Mouse (Mus musculus) cerebellum, adult 2 months (tissue): Measurements from ENCODE around the gene Mipep. TPM values are rescaled to one million over a fixed set of nuclear protein-coding genes. Genes with fewer than 3 reads are reported as not detected.

Experiments used
- DNase-seq, 2 experiments: peaks; one replicate each; pipeline ENCODE4 v3.0.0; 2021
- H3K27ac ChIP-seq: fragments of 200-500 bp; 2 replicates; pipeline ENCODE4 v1.5.1; 2012; ENCODE audit warnings: low read length, control low read depth, inconsistent platforms; ENCODE audit not compliant: insufficient read depth
- H3K27me3 ChIP-seq: fragments of 200-500 bp; 2 replicates; pipeline ENCODE4 v1.6.1; 2012; ENCODE audit warnings: inconsistent platforms, mild to moderate bottlenecking, low read length, moderate library complexity; ENCODE audit not compliant: control insufficient read depth, insufficient read depth
- H3K4me1 ChIP-seq: fragments of 200-500 bp; 2 replicates; pipeline ENCODE4 v1.6.1; 2011; ENCODE audit warnings: low read length; ENCODE audit not compliant: control insufficient read depth, insufficient read depth
- H3K4me3 ChIP-seq: fragments of 200-500 bp; replicated peaks from 2 replicates; pipeline ENCODE3; 2011; ENCODE audit warnings: mild to moderate bottlenecking, low read depth, low read length, control low read depth; ENCODE audit not compliant: insufficient read depth
- CTCF ChIP-seq: fragments of 200-500 bp; IDR thresholded peaks from 2 replicates; pipeline ENCODE4 v1.5.1; 2011; ENCODE audit warnings: low read depth, mild to moderate bottlenecking, control low read depth, low read length, moderate library complexity, borderline replicate concordance; ENCODE audit not compliant: insufficient read depth
- POLR2A ChIP-seq: fragments of 200-500 bp; IDR thresholded peaks from 2 replicates; pipeline ENCODE4 v1.6.1; 2011; ENCODE audit warnings: low read length, control low read depth, borderline replicate concordance; ENCODE audit not compliant: insufficient read depth
- WGBS: fragments of 180-500 bp; shearing (Covaris S2); methylation state at CpG from one replicate; pipeline ENCODE4 v1.1.7; 2018; 5-methylcytosine and 5-hydroxymethylcytosine counted together
- polyA plus RNA-seq: library from polyadenylated mRNA; depleted of rRNA; stranded (reverse); fragments of >200 nt; gene quantifications from 2 replicates; pipeline ENCODE4 v1.2.3, GENCODE M21; 2012

Gene Mipep
- polyA plus RNA-seq, 1 experiment: 17.9 TPM

GRCm38 (mm10) chr14:60841977-60842659 lies 57.7 kb downstream of the Mipep start:
- DNase-seq: no peak
- 75% methylated on average over 14 of the region's 14 CpGs for WGBS
- H3K27me3 ChIP-seq: no peaks in the 10 kb centered on the region
- H3K4me1 ChIP-seq: no peaks in the 10 kb centered on the region
- H3K27ac ChIP-seq: no peak overlapping the region
- no peak overlapping the region for H3K4me3 ChIP-seq
- TF ChIP-seq CTCF: no peak
- TF ChIP-seq POLR2A: no peak

DNA sequence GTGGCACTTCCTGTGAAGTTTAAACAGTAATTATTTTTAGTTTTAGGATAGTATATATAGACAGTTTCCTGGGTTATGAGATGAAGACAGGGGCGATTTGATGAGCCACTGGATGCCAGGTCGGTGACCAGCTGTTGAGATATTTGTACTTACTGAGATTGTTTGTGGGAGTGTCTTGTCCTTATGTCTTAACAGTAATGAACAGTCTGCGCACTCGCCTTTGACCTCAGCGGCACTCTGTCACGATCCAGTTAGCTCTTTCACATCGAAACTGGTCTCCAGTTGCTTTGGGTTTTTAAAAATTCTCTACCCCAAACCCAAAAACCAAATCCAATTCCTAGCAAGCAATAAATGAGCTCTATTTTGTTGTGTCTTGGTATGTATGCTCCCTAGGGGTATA lies 59.2 kb downstream of the Mipep start:
- no peak overlapping the region for H3K4me3 ChIP-seq
- 92% methylated on average over 7 of the region's 7 CpGs for WGBS
- TF ChIP-seq CTCF (no peak), POLR2A (no peak)
- no peak overlapping the region for H3K27ac ChIP-seq
- no peaks in the 10 kb centered on the region for H3K4me1 ChIP-seq
- no peaks in the 10 kb centered on the region for H3K27me3 ChIP-seq
- DNase-seq: no peak

- Histone ChIP-seq H3K27ac (no peak overlapping the region), H3K4me1 (no peaks in the 10 kb centered on the region), H3K4me3 (no peak overlapping the region), H3K27me3 (no peaks in the 10 kb centered on the region)
- no peak for TF ChIP-seq POLR2A
- no peak for TF ChIP-seq CTCF
- DNase-seq: no peak
- 78% methylated on average over 10 of the region's 10 CpGs for WGBS
These were observed 61.1 kb downstream of the Mipep start for GRCm38 (mm10) chr14:60845261-60846045.

DNA sequence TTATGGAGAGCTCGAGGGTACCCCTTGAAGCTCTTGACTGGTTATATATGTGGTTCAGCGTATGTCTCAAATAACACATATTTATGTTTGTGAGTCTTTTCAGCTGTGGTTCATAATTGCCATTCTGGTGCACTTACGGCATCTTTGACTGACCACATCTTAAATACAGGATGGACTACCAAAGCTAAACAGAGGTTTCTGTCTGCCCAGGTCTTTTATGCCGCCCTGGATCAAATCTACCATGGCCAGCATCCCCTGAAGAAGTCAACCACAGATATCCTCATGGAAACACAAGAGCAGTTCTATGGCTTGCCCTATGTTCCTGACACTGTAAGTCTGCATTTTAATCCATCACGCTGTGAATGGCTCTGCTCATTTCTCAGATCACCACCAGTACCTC lies 61.8 kb downstream of the Mipep start:
- no peak overlapping the region for H3K4me3 ChIP-seq
- no peaks in the 10 kb centered on the region for H3K4me1 ChIP-seq
- TF ChIP-seq POLR2A (no peak), CTCF (no peak)
- H3K27me3 ChIP-seq: no peaks in the 10 kb centered on the region
- no peak overlapping the region for H3K27ac ChIP-seq
- no peak for DNase-seq
- WGBS: 93% methylated on average over 5 of the region's 5 CpGs

DNA sequence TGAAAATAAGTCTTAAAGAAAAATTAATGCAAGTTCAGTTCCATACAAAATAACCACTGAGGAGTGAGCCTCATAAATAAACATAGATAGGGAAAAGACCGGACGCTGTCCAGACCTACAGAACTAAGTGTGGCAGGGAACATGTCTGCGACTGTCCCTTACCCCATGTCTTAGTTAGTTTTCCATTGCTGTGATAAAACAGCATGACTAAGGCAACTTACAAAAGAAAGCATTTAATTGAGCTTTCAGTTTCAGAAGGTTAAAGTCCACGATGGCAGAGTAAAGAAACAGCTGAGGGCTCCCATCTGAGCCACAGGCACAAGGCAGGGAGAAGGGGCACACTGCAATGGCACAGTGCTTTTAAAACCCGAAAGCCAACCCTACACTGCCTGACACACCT lies 63.8 kb downstream of the Mipep start:
- no peak overlapping the region for H3K27ac ChIP-seq
- H3K4me3 ChIP-seq: no peak overlapping the region
- DNase-seq: no peak
- WGBS: 91% methylated on average over 5 of the region's 5 CpGs
- H3K4me1 ChIP-seq: no peaks in the 10 kb centered on the region
- TF ChIP-seq CTCF (no peak), POLR2A (no peak)
- H3K27me3 ChIP-seq: no peaks in the 10 kb centered on the region

- H3K4me1 ChIP-seq: no peaks in the 10 kb centered on the region
These were observed 65.7 kb downstream of the Mipep start for GRCm38 (mm10) chr14:60850101-60850500.

DNA sequence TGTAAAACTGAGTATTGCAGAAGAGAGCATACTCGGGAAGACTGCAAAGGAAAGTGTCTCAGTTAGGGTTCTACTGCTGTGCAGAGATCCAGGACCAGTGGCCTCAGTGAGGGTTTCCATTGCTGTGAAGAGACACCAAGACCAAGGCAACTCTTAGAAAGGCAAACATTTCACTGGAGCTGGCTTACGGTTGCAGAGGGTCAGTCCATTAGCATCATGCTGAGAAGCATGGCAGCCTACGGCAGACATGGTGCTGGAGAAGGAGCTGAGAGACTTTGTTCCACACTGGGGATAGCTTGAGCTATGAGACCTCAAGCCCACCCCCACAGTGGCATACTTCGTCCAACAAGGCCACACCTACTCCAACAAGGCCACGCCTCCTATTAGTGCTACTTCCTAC lies 67.3 kb downstream of the Mipep start:
- TF ChIP-seq POLR2A (no peak), CTCF (no peak)
- Histone ChIP-seq H3K4me3 (no peak overlapping the region), H3K27me3 (no peaks in the 10 kb centered on the region), H3K27ac (no peak overlapping the region), H3K4me1 (no peaks in the 10 kb centered on the region)
- no peak for DNase-seq
- WGBS: 92% methylated on average over 5 of the region's 5 CpGs

More at GRCm38 (mm10) chr14:60850101-60850500, 65.7 kb downstream of the Mipep start:
- Histone ChIP-seq H3K4me3 (no peak overlapping the region), H3K27ac (no peak overlapping the region), H3K27me3 (no peaks in the 10 kb centered on the region)
- DNase-seq: no peak
- 92% methylated on average over 14 of the region's 14 CpGs for WGBS
- TF ChIP-seq CTCF: no peak
- TF ChIP-seq POLR2A: no peak

- no peak for TF ChIP-seq POLR2A
- no peak for TF ChIP-seq CTCF
- Histone ChIP-seq H3K27ac (no peak overlapping the region), H3K4me1 (no peaks in the 10 kb centered on the region), H3K27me3 (no peaks in the 10 kb centered on the region), H3K4me3 (no peak overlapping the region)
- no peak for DNase-seq
- WGBS: 92% methylated on average over 7 of the region's 7 CpGs
These were observed 72.0 kb downstream of the Mipep start for GRCm38 (mm10) chr14:60856199-60856912.
